Mouse (Mus musculus) CD4-positive helper T cell, adult 2 months (primary cell): Measurements from ENCODE around the gene Arhgap32.

Experiments used
- DNase-seq: peaks from one replicate; pipeline ENCODE4 v3.0.0-alpha.2; 2012; ENCODE audit warnings: low read depth, missing footprints, low spot score

Gene Arhgap32

DNA sequence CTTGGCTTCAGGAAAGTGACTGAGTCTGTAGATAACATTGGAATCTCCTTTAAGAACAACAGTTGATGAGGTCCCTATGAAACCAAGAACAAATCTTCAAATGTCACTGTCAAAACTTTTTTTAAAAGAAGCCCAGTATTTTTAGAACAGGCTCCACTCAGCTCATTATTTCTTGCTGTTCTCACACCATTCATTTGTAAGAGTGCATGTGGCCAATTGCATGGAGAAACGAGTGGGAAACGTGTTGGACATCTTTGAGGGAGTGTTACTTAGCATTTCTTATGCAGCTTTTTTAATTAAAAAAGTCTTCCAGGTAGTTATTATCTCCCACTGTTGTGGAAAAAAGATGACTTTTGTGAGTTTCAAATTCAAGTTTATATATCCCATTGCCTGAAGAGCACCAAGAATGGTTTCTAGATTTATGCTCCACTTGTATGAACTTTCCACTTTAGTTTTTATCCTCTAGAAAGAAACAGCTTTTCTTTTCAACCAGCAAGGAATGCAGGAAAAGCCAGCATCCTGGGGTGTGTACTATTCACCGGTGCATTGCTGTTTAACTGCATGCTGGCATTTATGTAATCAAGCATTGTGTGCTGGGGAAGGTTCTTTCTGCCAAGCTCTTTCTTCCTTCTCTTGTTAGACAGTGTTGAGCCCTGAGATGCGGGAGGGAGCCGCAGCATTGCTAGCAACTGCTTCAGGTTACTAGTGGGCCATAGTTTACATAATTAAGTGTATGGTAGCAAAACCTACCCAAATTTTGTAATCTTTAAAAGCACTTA, 76.5 kb downstream of the Arhgap32 start:
- no peak for DNase-seq

DNA sequence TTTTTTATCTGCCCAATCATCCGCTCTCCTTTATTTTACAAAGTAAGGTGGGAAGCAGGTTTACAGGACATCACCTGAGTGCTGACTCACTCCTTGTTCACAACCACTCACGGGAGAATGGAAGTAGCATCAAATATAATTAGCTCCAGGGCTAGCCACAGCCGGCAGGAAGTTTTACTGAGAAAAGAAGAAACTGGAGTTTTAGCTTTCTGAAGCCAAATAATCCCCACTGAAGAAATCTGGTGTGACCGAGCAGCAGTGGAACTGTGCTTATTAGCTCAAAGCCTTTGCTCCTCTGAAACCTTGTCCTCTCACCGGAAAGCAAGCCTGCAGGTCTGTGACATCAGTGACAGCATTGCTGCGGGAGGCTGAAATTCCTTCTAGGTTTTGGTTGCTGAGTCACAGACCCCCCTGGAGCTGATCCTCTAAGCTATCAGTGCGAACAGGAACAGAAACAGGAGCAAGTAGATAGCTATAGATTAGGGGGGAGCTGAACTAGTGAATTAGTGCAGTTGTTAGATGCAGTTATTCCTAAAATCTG, 88.6 kb downstream of the Arhgap32 start:
- DNase-seq, result no peak

DNA sequence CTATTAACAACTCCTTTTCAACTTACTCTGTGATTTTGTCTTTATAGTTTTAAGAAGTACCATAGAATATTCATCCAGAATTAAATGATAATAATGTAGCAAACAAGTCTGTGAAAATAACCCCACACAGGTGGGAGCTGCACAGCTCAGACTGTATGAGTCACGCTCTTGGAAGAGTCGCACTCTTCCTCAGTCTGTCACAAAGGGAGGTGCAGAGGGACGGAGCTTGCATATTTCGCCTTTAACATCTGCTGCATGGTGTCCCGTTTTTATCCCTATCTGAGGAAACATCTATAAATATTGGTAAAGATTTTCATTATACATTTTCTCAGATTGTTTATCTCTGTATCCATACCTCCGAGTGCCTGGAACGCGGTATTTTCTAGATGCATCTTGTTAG, 91.2 kb downstream of the Arhgap32 start:
- no peak for DNase-seq

DNA sequence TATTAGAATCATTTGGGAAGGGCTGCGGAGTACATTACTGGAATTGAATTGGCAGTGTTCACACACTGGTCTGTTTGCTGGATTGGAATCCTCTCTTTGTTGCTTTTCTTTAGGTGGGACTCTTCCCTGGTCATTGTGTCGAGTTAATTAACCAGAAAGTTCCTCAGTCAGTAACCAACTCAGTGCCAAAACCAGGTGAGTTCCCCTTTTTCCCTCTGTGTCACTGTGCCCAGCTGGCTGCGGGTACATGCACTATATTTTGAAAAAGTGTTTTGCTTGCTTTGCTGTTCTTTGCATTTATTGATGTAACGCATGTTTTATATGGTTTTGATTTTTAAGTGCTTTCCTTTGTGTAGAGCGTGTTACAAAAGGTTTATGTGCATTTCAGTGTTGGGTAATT, 92.1 kb downstream of the Arhgap32 start:
- DNase-seq, result no peak

DNA sequence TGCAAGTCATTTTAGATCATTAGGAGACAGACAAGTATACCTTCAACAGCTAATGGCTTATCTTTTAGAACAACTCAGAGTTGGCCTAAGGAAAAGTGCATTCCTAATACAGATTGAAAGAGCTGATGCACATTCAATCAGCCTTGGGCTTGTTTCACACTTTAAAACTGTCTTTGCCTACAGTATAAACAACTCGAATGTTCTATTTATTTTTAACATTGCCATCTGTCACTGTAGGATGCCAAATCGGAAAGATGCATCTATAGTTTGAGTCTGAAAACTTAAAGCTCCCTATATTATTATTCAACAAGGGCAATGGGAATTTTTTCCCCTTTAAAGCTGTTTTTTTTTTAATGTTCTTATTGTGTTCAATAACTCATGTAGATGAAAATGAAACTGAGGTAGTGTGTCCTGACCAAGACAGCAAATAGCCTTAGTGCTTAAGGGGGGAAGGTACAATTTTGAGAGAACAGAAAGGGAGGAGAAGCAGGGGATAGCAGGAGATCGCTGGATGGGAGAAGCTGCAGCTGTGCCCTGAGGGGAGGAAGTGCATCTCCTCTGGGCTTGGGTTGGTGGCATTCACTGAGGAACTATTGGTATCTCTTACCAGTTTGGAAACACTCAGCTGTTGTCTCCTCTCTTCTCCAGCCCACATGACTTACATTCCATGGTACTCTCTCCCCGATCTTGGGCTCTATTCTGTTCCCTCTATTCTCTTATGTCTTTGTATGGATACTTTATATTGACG, 101.1 kb downstream of the Arhgap32 start:
- no peak for DNase-seq

DNA sequence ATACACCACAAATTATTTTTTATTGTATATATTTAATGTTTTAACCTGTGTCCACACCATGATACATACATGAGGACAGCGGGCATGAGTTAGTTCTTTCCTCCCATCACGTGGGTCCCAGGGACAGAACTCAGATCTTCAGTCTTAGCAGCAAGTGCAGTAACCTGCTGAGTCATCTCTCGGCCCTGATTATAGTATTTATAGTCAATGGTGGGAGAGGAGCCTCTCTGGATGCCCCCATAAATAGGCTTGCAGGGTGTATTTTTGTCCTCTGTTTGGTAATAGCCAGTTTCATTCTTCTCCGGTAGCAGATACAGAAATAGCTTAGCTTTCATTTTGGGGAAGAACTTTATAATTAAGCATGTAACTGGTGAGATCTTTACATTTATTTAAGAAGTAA, 103.5 kb downstream of the Arhgap32 start:
- DNase-seq, result no peak

DNA sequence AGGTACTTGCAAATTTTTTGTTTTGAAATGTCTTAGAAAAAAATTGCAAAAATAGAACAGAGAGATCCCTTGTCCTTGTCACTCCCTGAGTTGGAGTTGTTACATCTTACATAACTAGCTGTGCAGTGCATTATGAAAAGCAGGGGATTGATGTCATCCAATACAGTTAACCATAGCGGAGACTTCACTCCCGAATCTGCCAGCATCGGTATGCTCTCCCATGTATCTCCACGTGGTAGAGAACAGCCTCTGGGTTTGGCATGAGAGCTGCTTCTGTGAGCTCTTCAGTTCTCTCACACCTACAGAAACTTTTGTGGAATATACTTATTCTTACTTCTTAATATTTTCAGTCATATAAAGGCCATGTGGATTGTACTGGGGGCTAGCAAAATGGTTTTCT, 106.2 kb downstream of the Arhgap32 start:
- no peak for DNase-seq

DNA sequence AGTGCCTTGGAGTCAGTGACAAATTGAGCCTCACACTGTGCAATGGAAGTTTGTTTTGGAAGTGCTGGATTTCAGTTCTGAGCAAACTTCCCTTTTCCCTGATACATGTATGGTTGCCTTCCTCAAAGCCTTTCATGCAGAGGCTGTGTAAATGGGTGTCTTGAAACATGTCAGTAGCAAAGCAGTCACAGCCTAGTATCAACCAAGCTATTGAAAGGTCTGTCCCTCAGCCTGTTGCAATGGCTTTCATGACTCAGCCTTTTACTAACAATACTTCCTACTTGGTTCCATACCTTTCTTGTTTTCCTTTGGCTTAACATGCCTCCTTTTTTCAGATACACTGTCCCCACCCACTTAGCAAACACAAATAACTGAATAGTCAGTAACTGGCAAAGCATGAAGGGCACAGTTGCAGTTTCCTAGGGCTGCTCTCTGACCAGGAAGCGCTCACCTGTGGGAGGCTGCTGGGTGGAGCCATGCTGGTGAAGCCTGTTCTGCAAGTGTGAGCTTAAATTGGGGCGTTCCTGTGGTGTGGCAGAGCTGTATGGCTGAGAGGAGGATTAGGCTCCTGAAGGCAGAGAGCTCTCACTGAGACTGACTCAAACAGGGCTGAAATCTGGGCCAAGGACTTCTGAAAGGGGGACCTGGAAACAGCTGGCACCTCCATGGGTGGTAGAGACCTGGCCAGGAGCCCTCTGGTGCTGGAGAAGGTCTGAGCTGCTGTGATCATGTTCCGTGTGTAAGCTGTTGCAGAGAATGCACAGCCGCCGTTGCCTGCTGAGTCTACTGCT, 108.0 kb downstream of the Arhgap32 start:
- DNase-seq, result no peak

DNA sequence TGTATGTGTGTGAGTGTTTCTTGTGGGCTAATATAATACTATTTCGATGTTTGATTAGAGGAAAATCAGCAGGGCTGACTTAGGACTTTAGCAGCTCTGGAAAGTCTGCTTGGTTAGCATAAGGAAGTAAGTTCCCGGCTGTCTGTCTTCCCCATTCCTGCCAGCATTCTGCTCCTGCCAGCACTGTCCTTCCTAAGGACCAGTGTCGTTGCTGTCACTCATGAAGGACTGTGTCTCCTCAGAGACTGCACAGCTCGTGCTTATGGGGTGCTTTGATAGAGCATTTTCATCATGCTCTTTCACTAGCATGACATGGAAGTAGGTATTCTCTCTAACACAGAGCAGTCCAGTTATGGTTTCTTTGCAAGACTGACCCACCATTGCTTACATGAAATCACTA, 109.0 kb downstream of the Arhgap32 start:
- DNase-seq, result no peak

DNA sequence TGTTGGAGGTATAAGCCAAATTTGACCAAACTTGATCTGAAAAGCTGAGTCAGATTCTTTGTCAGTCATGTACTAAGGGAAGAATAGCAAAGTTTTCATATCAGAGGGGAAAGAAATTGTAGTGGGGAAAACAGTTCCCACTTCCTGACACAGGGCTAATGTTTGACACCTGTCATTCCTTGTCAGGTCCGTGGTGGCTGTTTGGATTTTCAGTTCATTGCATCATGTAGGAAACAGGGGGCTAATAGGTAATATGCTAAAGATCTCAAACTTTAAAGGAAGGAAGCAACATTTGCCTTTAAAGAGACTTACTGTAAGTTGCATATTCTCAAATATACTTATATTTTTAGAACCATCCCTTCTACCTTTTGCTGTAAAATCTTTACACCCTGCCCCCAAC, 109.6 kb downstream of the Arhgap32 start:
- no peak for DNase-seq

DNA sequence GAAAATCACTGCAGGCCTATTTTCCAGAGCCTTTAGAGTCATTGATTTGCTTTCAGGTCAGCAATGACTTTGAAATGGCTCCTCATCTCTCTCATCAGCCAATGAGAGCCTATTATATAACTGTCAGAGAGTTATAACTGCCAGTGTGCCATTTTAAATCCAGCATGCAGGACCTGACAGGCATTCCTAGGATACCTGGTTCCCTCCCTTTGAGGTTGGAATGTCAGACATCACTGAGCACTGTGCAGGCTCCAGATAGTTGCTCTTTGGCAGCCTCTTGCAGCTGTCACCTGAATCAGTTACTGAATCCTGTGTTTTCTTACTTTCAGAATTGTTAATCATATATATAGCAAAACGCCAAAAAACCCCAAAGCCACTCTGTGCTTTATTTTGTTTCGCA, 111.1 kb downstream of the Arhgap32 start:
- DNase-seq, result no peak

DNA sequence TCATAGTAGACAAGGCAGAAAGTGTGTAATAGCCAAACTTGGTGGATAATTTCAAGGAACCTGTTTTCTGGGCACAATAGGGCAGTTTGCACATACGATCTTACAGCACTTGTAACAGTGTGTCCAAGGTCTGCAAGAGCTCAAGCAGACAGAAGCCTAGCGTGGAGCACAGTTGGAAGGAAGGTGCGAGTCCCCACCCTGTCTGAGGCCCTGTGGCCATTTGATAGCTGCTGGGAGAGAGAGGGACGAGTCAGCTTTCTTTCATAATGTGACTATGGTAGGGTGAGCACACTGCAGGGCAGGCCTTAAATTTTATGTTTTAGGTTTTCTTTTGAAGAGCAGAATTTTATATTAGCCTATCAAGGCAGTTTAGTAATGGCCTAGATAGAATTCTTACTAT, 117.7 kb downstream of the Arhgap32 start:
- DNase-seq, result no peak

DNA sequence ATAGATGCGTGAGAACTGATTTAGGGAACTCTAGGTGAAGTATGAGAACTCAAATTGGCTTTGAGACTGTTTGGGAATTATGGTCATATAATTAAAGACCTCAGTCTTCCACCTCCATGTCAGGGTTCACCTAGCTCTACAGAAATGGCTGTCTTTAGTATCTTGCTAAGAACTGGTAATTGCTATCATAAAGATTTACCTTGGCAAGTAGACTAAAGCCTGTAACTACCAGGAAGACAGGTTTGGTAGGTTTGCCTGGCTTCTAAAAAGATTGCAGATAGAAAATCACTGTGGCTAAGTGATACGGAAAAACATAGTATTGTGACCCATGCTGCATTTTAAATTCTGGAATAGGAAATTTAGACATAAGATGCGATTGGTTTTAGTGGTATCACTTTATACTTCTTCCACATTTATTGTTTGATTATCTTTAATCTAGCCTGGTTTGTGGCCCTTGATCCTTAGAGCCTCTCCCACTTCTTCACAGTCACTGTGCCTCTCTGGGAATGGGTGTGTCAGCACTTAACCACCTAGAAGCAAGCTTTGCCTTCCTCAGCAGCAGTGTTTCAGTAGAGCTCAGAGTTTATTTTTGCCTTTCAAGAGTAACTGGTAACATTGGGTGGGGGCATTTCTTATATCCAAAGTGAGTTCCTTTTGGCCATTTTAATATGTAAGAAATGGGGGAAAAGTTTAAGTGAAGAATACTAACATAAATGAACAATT, 119.0 kb downstream of the Arhgap32 start:
- no peak for DNase-seq

DNA sequence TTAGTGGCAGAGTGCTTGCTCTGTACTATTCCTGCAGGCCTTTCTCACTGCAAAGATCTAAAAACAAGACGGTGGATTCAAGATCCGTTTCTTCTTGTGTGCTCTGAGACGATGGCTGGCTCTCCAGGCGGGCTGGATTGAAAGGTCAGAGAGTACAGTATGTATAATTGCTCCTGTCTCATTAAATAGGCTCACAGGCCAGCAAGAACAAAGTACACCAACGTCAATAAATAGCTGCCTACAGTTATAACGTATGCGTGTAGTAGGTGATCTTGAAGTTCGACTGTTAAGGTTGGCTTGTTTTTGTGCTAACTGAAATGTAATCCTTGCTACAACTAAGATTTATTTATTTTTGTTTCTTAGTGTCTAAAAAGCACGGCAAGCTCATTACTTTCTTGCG, 123.0 kb downstream of the Arhgap32 start:
- no peak for DNase-seq

DNA sequence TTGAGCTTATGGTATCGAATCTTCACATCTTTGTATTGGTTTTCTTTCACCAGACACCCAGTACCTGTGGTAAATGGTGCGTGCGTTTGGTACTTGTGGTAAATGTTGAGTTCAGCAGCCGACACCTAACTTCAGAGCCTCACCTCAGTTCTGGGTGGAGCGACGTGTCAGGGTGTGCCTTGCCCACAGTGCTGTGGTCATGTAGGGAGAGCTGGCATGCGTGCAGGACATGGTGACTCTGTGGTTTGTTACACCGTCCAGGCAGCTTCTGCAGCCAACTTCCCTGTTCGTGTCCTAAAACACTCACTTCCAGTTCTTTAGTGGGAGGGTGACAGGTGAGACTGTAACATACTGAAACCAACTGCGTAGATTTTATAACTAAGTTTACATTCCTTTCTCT, 123.5 kb downstream of the Arhgap32 start:
- DNase-seq, result no peak

DNA sequence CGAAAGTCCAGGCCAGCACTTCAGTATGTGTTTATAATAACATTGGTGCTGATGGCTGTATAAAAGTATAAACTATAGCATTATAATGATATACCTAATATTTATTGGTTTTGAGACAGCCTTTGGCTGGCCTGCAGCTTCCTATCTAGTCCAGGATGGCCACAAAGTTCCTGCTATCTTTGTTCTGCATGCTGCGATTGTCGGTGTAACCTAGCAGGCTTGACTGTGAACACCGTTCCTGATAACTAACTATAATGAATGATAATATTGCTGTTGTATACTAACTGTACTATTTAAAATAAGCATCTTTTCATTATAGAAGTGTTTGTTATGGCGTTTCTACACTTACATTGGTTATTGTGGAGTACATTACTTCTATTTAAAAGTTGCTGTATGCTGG, 124.5 kb downstream of the Arhgap32 start:
- DNase-seq, result no peak

DNA sequence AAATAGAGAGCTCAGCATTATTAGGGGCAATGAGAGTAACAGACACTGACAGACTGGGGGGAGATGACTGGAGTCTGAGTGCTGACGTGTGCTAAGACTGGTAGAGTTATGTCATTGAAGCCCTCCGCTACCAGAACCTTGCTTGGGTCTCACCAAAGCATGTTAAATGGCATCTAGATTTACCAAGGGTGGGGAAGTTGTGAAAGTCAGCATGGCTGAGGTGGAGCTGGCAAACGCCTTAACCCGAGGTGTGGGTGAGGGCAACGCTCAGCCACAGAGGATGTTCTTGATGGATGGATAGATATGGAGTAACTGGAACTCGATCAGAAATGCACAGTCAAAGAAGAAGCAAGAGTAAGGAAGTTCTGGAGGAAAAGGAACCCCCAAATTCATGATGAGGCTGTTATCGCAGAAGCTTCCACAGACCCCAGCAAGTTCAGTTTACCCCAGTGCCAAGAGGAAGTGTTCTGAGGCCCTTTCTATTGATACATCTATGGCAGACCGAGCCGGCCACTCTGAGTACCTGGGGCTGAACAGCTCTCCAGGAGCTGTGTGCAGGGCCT, 125.8 kb downstream of the Arhgap32 start:
- DNase-seq, result no peak

DNA sequence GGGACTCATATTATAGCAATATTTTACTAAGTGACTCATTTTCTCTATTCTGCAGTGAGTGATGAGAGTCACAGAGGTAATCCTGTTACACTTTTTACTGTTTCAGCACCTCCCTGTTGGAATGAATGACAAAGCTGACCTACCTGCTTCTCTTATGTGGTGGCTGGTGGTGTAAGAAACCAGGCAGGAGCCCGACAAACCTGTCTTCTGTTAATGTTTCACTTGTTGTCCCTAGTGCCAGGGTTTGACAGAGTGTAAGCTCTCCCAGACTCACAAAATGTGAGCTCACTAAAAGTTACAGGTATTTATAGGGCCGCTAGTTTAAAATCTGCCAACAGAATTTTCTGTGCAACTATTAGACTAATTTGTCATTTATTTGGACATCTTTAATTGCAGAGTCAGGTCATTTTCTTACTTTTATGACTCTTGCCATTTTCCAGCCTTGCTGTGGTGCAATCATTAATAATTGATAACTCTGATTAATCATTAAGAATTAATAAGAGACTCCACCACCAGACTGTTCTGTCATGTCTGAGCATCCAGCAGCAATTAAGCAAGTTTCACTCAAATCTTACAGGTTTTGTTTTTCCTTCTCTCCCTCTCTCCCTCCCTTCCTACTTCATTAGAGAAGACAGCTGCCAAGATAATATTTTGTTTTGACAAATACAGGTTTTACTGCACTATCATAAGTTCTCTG, 127.1 kb downstream of the Arhgap32 start:
- no peak for DNase-seq

DNA sequence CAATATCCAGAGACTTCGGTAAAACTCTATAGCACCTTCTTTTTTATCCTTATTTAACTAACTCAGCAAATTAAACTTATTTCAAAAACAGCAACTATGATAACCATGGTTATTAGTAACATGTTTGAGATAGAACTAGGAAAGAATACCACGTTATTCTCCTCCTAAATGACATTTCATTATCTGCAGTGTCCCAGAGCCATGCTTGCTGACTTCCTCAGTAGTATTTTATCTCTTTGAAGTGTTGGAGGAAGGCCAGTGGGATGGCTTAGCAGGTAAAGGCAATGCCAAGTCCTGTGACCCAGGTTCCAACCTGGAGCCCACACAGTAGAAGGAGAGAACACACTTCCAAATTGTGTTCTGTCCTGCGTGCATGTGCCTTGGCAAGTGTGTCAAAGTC, 129.3 kb downstream of the Arhgap32 start:
- no peak for DNase-seq

DNA sequence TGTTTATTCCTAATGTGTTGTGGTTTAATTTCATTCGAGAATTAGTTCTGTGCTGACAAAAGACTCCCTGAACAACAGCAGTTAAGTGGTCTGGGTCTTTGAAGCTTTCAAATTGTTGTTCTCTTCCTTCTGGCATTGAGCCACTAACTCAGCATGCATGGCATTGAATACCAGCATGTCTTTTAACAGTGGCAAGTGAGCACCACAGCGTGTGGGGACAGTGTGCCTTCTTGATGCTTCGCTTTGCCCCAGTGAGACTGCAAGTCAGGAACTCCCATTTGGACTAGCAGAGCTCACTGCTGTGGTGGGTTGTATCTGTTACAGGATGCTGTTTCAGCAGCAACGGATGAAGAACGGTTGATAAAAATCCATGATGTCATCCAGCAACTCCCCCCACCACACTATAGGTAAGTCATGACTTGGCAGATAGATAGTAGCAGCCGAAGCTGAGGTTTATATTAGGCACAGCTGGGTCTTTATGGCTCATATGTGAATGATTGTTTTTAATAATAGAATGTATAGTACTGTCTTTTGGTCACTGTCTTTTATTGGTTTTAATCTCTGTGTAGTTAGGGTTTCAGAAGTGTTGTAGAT, 130.3 kb downstream of the Arhgap32 start:
- no peak for DNase-seq
